Mouse (Mus musculus): ENCODE results near the gene Mylk. TPM values are rescaled to one million over a fixed set of nuclear protein-coding genes. Genes with fewer than 3 reads are reported as not detected.

The Mylk gene
- total RNA-seq, 1 experiment: 0.27 TPM

DNA sequence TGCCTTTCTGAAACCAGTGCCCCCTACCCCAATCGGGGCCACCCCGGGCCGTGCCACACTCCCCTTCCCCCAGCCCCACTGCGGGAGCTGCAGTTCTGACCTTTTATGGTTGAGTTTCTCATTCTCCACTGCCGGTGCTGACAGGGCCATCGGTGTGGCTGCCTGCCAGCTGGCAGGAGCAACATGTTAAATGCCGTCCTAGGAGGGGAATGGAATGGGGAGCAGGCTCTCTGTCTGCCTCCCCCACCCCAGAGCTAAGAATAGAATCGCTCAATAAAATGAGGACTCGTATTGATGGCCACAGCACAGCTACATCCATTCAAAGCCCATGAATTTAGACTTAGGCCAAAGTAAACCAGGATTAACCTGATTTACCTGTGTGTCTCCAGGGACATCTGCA lies 213.7 kb downstream of the Mylk start:
- no peak for TF ChIP-seq CHD2 (IDR thresholded peaks at IDR 0.05; ENCODE audit: low read depth, low read length)
- no peak for TF ChIP-seq ZC3H11A (IDR thresholded peaks at IDR 0.05; ENCODE audit: borderline replicate concordance, low read depth, low read length)
- no peak for TF ChIP-seq HCFC1 (IDR thresholded peaks at IDR 0.05; ENCODE audit: borderline replicate concordance, insufficient read depth, low read length)
- no peak for TF ChIP-seq ZNF384 (IDR thresholded peaks at IDR 0.05; ENCODE audit: low read depth, low read length)
- TF ChIP-seq MAFK (IDR thresholded peaks at IDR 0.05; ENCODE audit: insufficient read depth, low read depth, low read length): no peak
- in situ Hi-C loops (cut with MboI; ENCODE audit: low sequenced_read_pairs in 2 of 2, unreplicated experiment in 2 of 2): no loop called here
- no peak overlapping the region for H3K27ac ChIP-seq (ENCODE audit: insufficient read depth, low read depth, low read length, poor library complexity, severe bottlenecking)
- no peaks in the 10 kb centered on the region; a peak in 1 of 4 replicates for H3K4me1 ChIP-seq (ENCODE audit: control insufficient read depth in 2 of 2, insufficient read depth in 2 of 2, low read length in 2 of 2, poor library complexity in 1 of 2)
- DNase-seq (ENCODE audit: low read depth, low spot score): no peak
- no peaks in the 10 kb centered on the region for H3K36me3 ChIP-seq (ENCODE audit: control insufficient read depth, insufficient read depth, low read length, poor library complexity, severe bottlenecking)
- no peak overlapping the region for H3K9ac ChIP-seq (ENCODE audit: insufficient read depth, low read depth, low read length, poor library complexity, severe bottlenecking)
- no peaks in the 10 kb centered on the region for H3K9me3 ChIP-seq (ENCODE audit: control insufficient read depth, insufficient read depth, low read depth, low read length)
- H3K4me3 ChIP-seq (ENCODE audit: insufficient read depth in 1 of 2, low read depth in 1 of 2, low read length in 2 of 2, poor library complexity in 1 of 2, severe bottlenecking in 1 of 2): no peak overlapping the region

DNA sequence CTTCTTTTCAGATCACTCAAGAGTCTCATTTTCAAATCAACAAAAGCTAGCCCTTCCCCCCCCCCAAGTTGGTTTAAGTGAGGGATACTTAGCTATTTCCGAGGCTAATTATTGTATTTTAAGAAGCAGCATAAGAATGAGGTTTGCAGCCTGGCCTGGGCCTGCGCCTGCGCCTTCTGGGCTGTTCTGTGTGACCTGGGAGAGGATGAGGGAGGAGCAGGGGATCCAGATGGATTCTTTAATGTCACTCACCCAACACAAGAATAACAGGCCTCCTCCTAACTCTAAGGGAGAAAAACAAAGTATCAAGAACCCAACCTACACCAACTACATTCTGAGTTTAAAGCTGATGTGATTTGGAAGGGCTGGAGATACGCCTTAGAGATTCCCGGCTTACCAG lies 214.3 kb downstream of the Mylk start:
- H3K27ac ChIP-seq (ENCODE audit: insufficient read depth, low read depth, low read length, poor library complexity, severe bottlenecking): no peak overlapping the region
- no peak overlapping the region for H3K4me3 ChIP-seq (ENCODE audit: insufficient read depth in 1 of 2, low read depth in 1 of 2, low read length in 2 of 2, poor library complexity in 1 of 2, severe bottlenecking in 1 of 2)
- H3K4me1 ChIP-seq (ENCODE audit: control insufficient read depth in 2 of 2, insufficient read depth in 2 of 2, low read length in 2 of 2, poor library complexity in 1 of 2): no peaks in the 10 kb centered on the region; a peak in 1 of 4 replicates
- no peak overlapping the region for H3K9ac ChIP-seq (ENCODE audit: insufficient read depth, low read depth, low read length, poor library complexity, severe bottlenecking)
- H3K9me3 ChIP-seq (ENCODE audit: control insufficient read depth, insufficient read depth, low read depth, low read length): no peaks in the 10 kb centered on the region
- H3K36me3 ChIP-seq (ENCODE audit: control insufficient read depth, insufficient read depth, low read length, poor library complexity, severe bottlenecking): no peaks in the 10 kb centered on the region
- DNase-seq (ENCODE audit: low read depth, low spot score): no peak
- TF ChIP-seq ZC3H11A (IDR thresholded peaks at IDR 0.05; ENCODE audit: borderline replicate concordance, low read depth, low read length) (no peak), ZNF384 (IDR thresholded peaks at IDR 0.05; ENCODE audit: low read depth, low read length) (no peak), MAFK (IDR thresholded peaks at IDR 0.05; ENCODE audit: insufficient read depth, low read depth, low read length) (no peak), HCFC1 (IDR thresholded peaks at IDR 0.05; ENCODE audit: borderline replicate concordance, insufficient read depth, low read length) (no peak), CHD2 (IDR thresholded peaks at IDR 0.05; ENCODE audit: low read depth, low read length) (no peak)
- in situ Hi-C loops (cut with MboI; ENCODE audit: low sequenced_read_pairs in 2 of 2, unreplicated experiment in 2 of 2): no loop called here

DNA sequence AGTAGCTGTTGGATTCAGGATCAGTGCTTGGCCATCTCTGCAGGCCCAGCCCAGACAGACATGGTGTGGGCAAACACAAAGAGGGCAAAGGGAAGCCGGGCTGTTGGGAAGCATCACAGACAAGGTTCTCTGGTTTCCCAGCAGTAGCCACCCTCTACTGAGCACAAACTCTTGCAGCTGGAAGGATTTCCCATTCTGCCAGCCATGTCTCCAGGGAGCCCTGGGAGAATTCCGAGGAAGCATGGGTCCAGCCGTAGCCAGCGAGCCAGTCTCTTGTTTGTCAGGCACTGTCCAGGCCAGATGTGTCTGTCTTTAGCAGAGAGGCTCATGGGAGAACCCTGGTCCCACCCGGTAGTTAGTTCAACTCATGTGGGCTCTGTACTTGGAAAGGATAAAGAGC lies 215.2 kb downstream of the Mylk start:
- Histone ChIP-seq H3K9me3 (ENCODE audit: control insufficient read depth, insufficient read depth, low read depth, low read length) (no peaks in the 10 kb centered on the region), H3K27ac (ENCODE audit: insufficient read depth, low read depth, low read length, poor library complexity, severe bottlenecking) (no peak overlapping the region), H3K9ac (ENCODE audit: insufficient read depth, low read depth, low read length, poor library complexity, severe bottlenecking) (no peak overlapping the region), H3K4me3 (ENCODE audit: insufficient read depth in 1 of 2, low read depth in 1 of 2, low read length in 2 of 2, poor library complexity in 1 of 2, severe bottlenecking in 1 of 2) (no peak overlapping the region), H3K36me3 (ENCODE audit: control insufficient read depth, insufficient read depth, low read length, poor library complexity, severe bottlenecking) (no peaks in the 10 kb centered on the region), H3K4me1 (ENCODE audit: control insufficient read depth in 2 of 2, insufficient read depth in 2 of 2, low read length in 2 of 2, poor library complexity in 1 of 2) (no peaks in the 10 kb centered on the region; a peak in 1 of 4 replicates)
- DNase-seq (ENCODE audit: low read depth, low spot score): no peak
- TF ChIP-seq ZC3H11A (IDR thresholded peaks at IDR 0.05; ENCODE audit: borderline replicate concordance, low read depth, low read length) (no peak), CHD2 (IDR thresholded peaks at IDR 0.05; ENCODE audit: low read depth, low read length) (no peak), ZNF384 (IDR thresholded peaks at IDR 0.05; ENCODE audit: low read depth, low read length) (no peak), HCFC1 (IDR thresholded peaks at IDR 0.05; ENCODE audit: borderline replicate concordance, insufficient read depth, low read length) (no peak), MAFK (IDR thresholded peaks at IDR 0.05; ENCODE audit: insufficient read depth, low read depth, low read length) (no peak)
- in situ Hi-C loops (cut with MboI; ENCODE audit: low sequenced_read_pairs in 2 of 2, unreplicated experiment in 2 of 2): loop anchor here in 1 of 2 experiments (5.0 kb wide), 1 partner anchor 53 kb away; no protein-coding TSS in a partner anchor

DNA sequence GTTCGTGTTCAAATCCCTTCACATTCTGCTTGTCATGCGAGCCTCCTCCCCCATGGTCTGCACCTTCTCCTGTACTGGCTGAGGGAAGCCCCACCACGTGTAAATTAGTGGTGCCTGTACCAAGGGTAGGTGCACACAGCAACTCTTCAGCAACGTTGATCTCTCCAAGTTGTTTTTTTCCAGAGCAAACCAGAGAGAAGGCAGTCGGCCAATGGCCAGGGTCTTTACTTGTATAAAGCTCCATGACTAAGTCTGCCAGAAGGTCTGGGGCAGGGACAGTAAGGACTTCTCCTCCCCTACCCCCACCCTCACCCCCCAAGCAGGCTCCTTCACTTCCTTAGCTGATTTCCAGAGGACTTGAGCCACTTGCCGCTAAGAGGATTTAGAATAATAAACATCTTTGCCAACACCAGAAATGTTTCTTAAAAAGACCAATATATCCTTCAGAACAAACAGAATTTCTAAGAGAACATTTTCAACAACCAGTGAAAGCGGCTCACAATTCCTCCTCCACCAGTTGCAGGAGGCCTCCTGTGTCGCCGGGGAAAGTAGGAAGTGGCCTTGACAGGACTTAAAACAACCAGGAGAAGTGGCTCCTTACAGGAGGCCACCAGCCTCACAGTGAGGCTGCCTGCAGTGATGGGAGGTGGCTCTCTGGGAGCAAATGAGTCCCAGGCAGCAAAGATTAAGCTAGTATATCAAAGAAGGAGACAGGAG lies 216.0 kb downstream of the Mylk start:
- no peak overlapping the region for H3K9ac ChIP-seq (ENCODE audit: insufficient read depth, low read depth, low read length, poor library complexity, severe bottlenecking)
- no peak for DNase-seq (ENCODE audit: low read depth, low spot score)
- H3K27ac ChIP-seq (ENCODE audit: insufficient read depth, low read depth, low read length, poor library complexity, severe bottlenecking): no peak overlapping the region
- no peaks in the 10 kb centered on the region; a peak in 1 of 4 replicates for H3K4me1 ChIP-seq (ENCODE audit: control insufficient read depth in 2 of 2, insufficient read depth in 2 of 2, low read length in 2 of 2, poor library complexity in 1 of 2)
- H3K4me3 ChIP-seq (ENCODE audit: insufficient read depth in 1 of 2, low read depth in 1 of 2, low read length in 2 of 2, poor library complexity in 1 of 2, severe bottlenecking in 1 of 2): no peak overlapping the region
- no peaks in the 10 kb centered on the region for H3K36me3 ChIP-seq (ENCODE audit: control insufficient read depth, insufficient read depth, low read length, poor library complexity, severe bottlenecking)
- in situ Hi-C loops (cut with MboI; ENCODE audit: low sequenced_read_pairs in 2 of 2, unreplicated experiment in 2 of 2): loop anchor here in 1 of 2 experiments (5.0 kb wide), 1 partner anchor 54 kb away; no protein-coding TSS in a partner anchor
- no peaks in the 10 kb centered on the region for H3K9me3 ChIP-seq (ENCODE audit: control insufficient read depth, insufficient read depth, low read depth, low read length)
- TF ChIP-seq CHD2 (IDR thresholded peaks at IDR 0.05; ENCODE audit: low read depth, low read length) (no peak), MAFK (IDR thresholded peaks at IDR 0.05; ENCODE audit: insufficient read depth, low read depth, low read length) (no peak), ZC3H11A (IDR thresholded peaks at IDR 0.05; ENCODE audit: borderline replicate concordance, low read depth, low read length) (no peak), ZNF384 (IDR thresholded peaks at IDR 0.05; ENCODE audit: low read depth, low read length) (no peak), HCFC1 (IDR thresholded peaks at IDR 0.05; ENCODE audit: borderline replicate concordance, insufficient read depth, low read length) (no peak)
